ENCODE assay signal across 9 mouse cellular contexts in genomic region chr11:84968775-84969174, GRCm38 (mm10). TPM values are rescaled to one million over a fixed set of nuclear protein-coding genes. Genes with fewer than 3 reads are reported as not detected.
DNase-seq lines count a peak whose midpoint lies in the region; ATAC-seq and TF ChIP-seq lines count a peak whose summit lies in the region.
"Had no signal": no experiment of that assay in that cellular context is flagged by ENCODE, and none has a peak within 500 bp of the region (broad histone marks: within the 10 kb centered on the region; RNA-seq: fewer than 3 reads in every experiment).

No protein-coding gene starts in this region.

- H3K36me3 ChIP-seq in stomach, postnatal 0 days (ENCODE audit: control insufficient read depth, insufficient read depth, low read length), result no peaks in the 10 kb centered on the region
- no peaks in the 10 kb centered on the region for H3K36me3 ChIP-seq in forebrain, embryonic 15.5 days

- no peak overlapping the region for H3K9ac ChIP-seq in stomach, postnatal 0 days (ENCODE audit: low read length)
- no peak overlapping the region for H3K9ac ChIP-seq in forebrain, embryonic 15.5 days (replicated peaks)

- H3K27ac ChIP-seq in stomach, postnatal 0 days (replicated peaks), result no peak overlapping the region
- no peak overlapping the region for H3K27ac ChIP-seq in forebrain, embryonic 15.5 days (replicated peaks)

- TF ChIP-seq CTCF in stomach, postnatal 0 days (IDR thresholded peaks at IDR 0.05; ENCODE audit: low read depth), result no peak

- 42% methylated on average over 6 of the region's 6 CpGs for WGBS in stomach, postnatal 0 days
- WGBS in forebrain, embryonic 15.5 days, result 66% methylated on average over 6 of the region's 6 CpGs

- H3K9me3 ChIP-seq in stomach, postnatal 0 days (ENCODE audit: control insufficient read depth, low read length), result no peaks in the 10 kb centered on the region
- H3K9me3 ChIP-seq in forebrain, embryonic 15.5 days, result no peaks in the 10 kb centered on the region

- H3K4me3 ChIP-seq in stomach, postnatal 0 days (ENCODE audit: low read depth, low read length), result no peak overlapping the region
- no peak overlapping the region for H3K4me3 ChIP-seq in forebrain, embryonic 15.5 days

- no peak overlapping the region for H3K4me2 ChIP-seq in stomach, postnatal 0 days (replicated peaks; ENCODE audit: low read depth)
- no peak overlapping the region for H3K4me2 ChIP-seq in forebrain, embryonic 15.5 days (replicated peaks)

- 0 out of 2 replicates have a peak, but pooled peaks have one; percentile 41 for ATAC-seq in stomach, postnatal 0 days (ENCODE audit: low FRiP score, low TSS enrichment)
- ATAC-seq in forebrain, embryonic 15.5 days (replicated peaks), result no peak

- no peak for TF ChIP-seq EP300 in stomach, postnatal 0 days (optimal IDR thresholded peaks at IDR 0.05)

- peak; percentile 44 to 60 for DNase-seq in cerebellum, adult 18-20 months
- DNase-seq in cerebellum, adult 11 months, result no peak
- peak; percentile 50 to 55 for DNase-seq in right cerebral cortex, adult 2 months (ENCODE audit: low spot score in 2 of 2)
- DNase-seq in right cerebral cortex, postnatal 25 days, result no peak
- DNase-seq in kidney, postnatal 10 days, result peak; percentile 74
- peak; percentile 35 for DNase-seq in stomach, postnatal 0 days (ENCODE audit: low spot score)
- DNase-seq in embryo, embryonic 9.5 days (ENCODE audit: extremely low spot score), result no peak

- H3K4me1 ChIP-seq in stomach, postnatal 0 days (replicated peaks; ENCODE audit: control insufficient read depth, insufficient read depth), result no peaks in the 10 kb centered on the region
- H3K4me1 ChIP-seq in forebrain, embryonic 15.5 days, result peaks cover 7% of the 10 kb centered on the region; the same call in 1 of the 2 replicates

- H3K27me3 ChIP-seq in stomach, postnatal 0 days (ENCODE audit: control insufficient read depth, insufficient read depth, low read length), result no peaks in the 10 kb centered on the region
- no peaks in the 10 kb centered on the region for H3K27me3 ChIP-seq in forebrain, embryonic 15.5 days

RNA-seq across cellular contexts. Expression of gene Car4, which starts 11.2 kb away (rescaled TPM):
- 1.3 and 1.5 TPM in 2 replicates for polyA plus RNA-seq in stomach, postnatal 0 days (2015; fragmentation: Nextera tagmentation; extraction: Ambion mirVana)
- polyA plus RNA-seq in forebrain, embryonic 15.5 days (2015; fragmentation: Nextera tagmentation; extraction: Ambion mirVana), result 1.9 and 2.7 TPM in 2 replicates
- polyA plus RNA-seq: C2C12 had no signal

RNA-seq across cellular contexts. Expression of gene Znhit3, which starts 52.6 kb away (rescaled TPM):
- 27.9 and 28.6 TPM in 2 replicates for polyA plus RNA-seq in stomach, postnatal 0 days (2015; fragmentation: Nextera tagmentation; extraction: Ambion mirVana)
- polyA plus RNA-seq in forebrain, embryonic 15.5 days (2015; fragmentation: Nextera tagmentation; extraction: Ambion mirVana), result 61.7 and 67.8 TPM in 2 replicates

Comparison
In these comparisons a context has a peak if more than half of its experiments do, and no peak if none do; other contexts are left out.
1. DNase-seq: peak in cerebellum, adult 18-20 months (2 of 2), right cerebral cortex, adult 2 months (2 of 2), kidney, postnatal 10 days (single experiment) and stomach, postnatal 0 days (single experiment); none in cerebellum, adult 11 months (single experiment), right cerebral cortex, postnatal 25 days (single experiment) and embryo, embryonic 9.5 days (single experiment).